Mouse (Mus musculus) neural tube, embryonic 15.5 days (tissue): Measurements from ENCODE around the gene Asb16. TPM values are rescaled to one million over a fixed set of nuclear protein-coding genes. Genes with fewer than 3 reads are reported as not detected.

ENCODE experiments used
- ATAC-seq: fragments of 200-750 bp; cut with Nextera tagmentation; 2 replicates; pipeline ENCODE4 v1.8.0; 2017; ENCODE audit warnings: mild to moderate bottlenecking, moderate TSS enrichment, moderate library complexity; ENCODE audit not compliant: low FRiP score
- H3K27ac ChIP-seq: fragments of 300-500 bp; sonication (generic); replicated peaks from 2 replicates; pipeline ENCODE4 v1.5.1; 2015; ENCODE audit warnings: mild to moderate bottlenecking, inconsistent platforms
- H3K27me3 ChIP-seq: fragments of 300-500 bp; sonication (generic); replicated peaks from 2 replicates; pipeline ENCODE4 v1.6.1; 2015; ENCODE audit warnings: inconsistent platforms
- H3K36me3 ChIP-seq: fragments of 300-500 bp; sonication (generic); 2 replicates; pipeline ENCODE4 v1.6.1; 2015; ENCODE audit warnings: inconsistent platforms
- H3K4me1 ChIP-seq: fragments of 300-500 bp; sonication (generic); 2 replicates; pipeline ENCODE4 v1.6.1; 2015; ENCODE audit warnings: inconsistent platforms
- H3K4me2 ChIP-seq: fragments of 300-500 bp; sonication (generic); 2 replicates; pipeline ENCODE4 v1.6.1; 2015; ENCODE audit warnings: inconsistent platforms, mild to moderate bottlenecking, moderate library complexity
- H3K4me3 ChIP-seq: fragments of 300-500 bp; sonication (generic); replicated peaks from 2 replicates; pipeline ENCODE4 v1.5.1; 2015; ENCODE audit warnings: mild to moderate bottlenecking, inconsistent platforms
- H3K9ac ChIP-seq: fragments of 300-500 bp; sonication (generic); replicated peaks from 2 replicates; pipeline ENCODE4 v1.6.1; 2015; ENCODE audit warnings: mild to moderate bottlenecking, inconsistent platforms
- H3K9me3 ChIP-seq: fragments of 300-500 bp; sonication (generic); replicated peaks from 2 replicates; pipeline ENCODE4 v1.6.1; 2016; ENCODE audit warnings: inconsistent platforms
- WGBS: fragments of 180-500 bp; shearing (Covaris S2); methylation state at CpG from one replicate; pipeline ENCODE4 v1.1.7; 2015; ENCODE audit warnings: mixed read lengths; 5-methylcytosine and 5-hydroxymethylcytosine counted together
- polyA plus RNA-seq: library from polyadenylated mRNA; unstranded; fragments of >200 nt; fragmentation: Nextera tagmentation; extraction: Ambion mirVana; gene quantifications from 2 replicates; pipeline ENCODE4 v1.2.1, GENCODE M21; 2015

The Asb16 gene
- polyA plus RNA-seq, 1 experiment from 2014 or later: 0.12 TPM

- no peak for ATAC-seq
- Histone ChIP-seq H3K9me3 (no peaks in the 10 kb centered on the region), H3K9ac (0 out of 2 replicates have a peak overlapping the region, but pooled peaks have one; percentile 14), H3K27ac (no peak overlapping the region), H3K27me3 (no peaks in the 10 kb centered on the region), H3K4me2 (no peak overlapping the region), H3K36me3 (peaks cover 60% of the 10 kb centered on the region), H3K4me1 (peaks cover 38% of the 10 kb centered on the region), H3K4me3 (no peak overlapping the region)
- WGBS: 77% methylated on average over 2 of the region's 2 CpGs
Observed at GRCm38 (mm10) chr11:102288913-102289312, 20.4 kb downstream of the Asb16 start.

- H3K27ac ChIP-seq: peak overlapping the region; percentile 23; the same call in 1 of the 2 replicates
Observed at GRCm38 (mm10) chr11:102289511-102290100, 21.1 kb downstream of the Asb16 start.

GRCm38 (mm10) chr11:102290141-102290540 lies 21.6 kb downstream of the Asb16 start:
- Histone ChIP-seq H3K27me3 (no peaks in the 10 kb centered on the region), H3K9ac (no peak overlapping the region), H3K36me3 (peaks cover 61% of the 10 kb centered on the region), H3K4me2 (no peak overlapping the region), H3K27ac (no peak overlapping the region), H3K4me3 (no peak overlapping the region), H3K4me1 (peaks cover 50% of the 10 kb centered on the region), H3K9me3 (no peaks in the 10 kb centered on the region)
- ATAC-seq: no peak
- WGBS: 89% methylated on average over 4 of the region's 4 CpGs

More at GRCm38 (mm10) chr11:102289511-102290100, 21.1 kb downstream of the Asb16 start:
- no peak for ATAC-seq
- 65% methylated on average over 6 of the region's 6 CpGs for WGBS
- Histone ChIP-seq H3K9me3 (no peaks in the 10 kb centered on the region), H3K4me2 (no peak overlapping the region), H3K9ac (no peak overlapping the region), H3K27me3 (no peaks in the 10 kb centered on the region), H3K4me3 (no peak overlapping the region), H3K36me3 (peaks cover 61% of the 10 kb centered on the region), H3K4me1 (peaks cover 44% of the 10 kb centered on the region)

GRCm38 (mm10) chr11:102291051-102291535 lies 22.6 kb downstream of the Asb16 start:
- Histone ChIP-seq H3K36me3 (peaks cover 61% of the 10 kb centered on the region), H3K4me3 (no peak overlapping the region), H3K27me3 (no peaks in the 10 kb centered on the region), H3K27ac (no peak overlapping the region), H3K4me2 (no peak overlapping the region), H3K9me3 (no peaks in the 10 kb centered on the region), H3K9ac (no peak overlapping the region), H3K4me1 (peaks cover 48% of the 10 kb centered on the region)
- WGBS: 89% methylated on average over 11 of the region's 11 CpGs
- no peak for ATAC-seq

- Histone ChIP-seq H3K4me1 (peaks cover 38% of the 10 kb centered on the region), H3K27ac (no peak overlapping the region), H3K9ac (no peak overlapping the region), H3K4me3 (no peak overlapping the region), H3K36me3 (peaks cover 43% of the 10 kb centered on the region), H3K9me3 (no peaks in the 10 kb centered on the region), H3K27me3 (no peaks in the 10 kb centered on the region), H3K4me2 (0 out of 2 replicates have a peak overlapping the region, but pooled peaks have one; percentile 71)
- no peak for ATAC-seq
- WGBS: 94% methylated on average over 13 of the region's 13 CpGs
Observed at GRCm38 (mm10) chr11:102293971-102294370, 25.4 kb downstream of the Asb16 start.

- H3K9me3 ChIP-seq: no peaks in the 10 kb centered on the region
- peak overlapping the region; percentile 71 for H3K4me2 ChIP-seq
- peak overlapping the region; percentile 85 for H3K9ac ChIP-seq
- peak overlapping the region; percentile 99 for H3K27ac ChIP-seq
- no peak for ATAC-seq
- H3K4me1 ChIP-seq: peaks cover 34% of the 10 kb centered on the region
- 77% methylated on average over 5 of the region's 5 CpGs for WGBS
- no peaks in the 10 kb centered on the region for H3K27me3 ChIP-seq
- peak overlapping the region; percentile 85 for H3K4me3 ChIP-seq
- H3K36me3 ChIP-seq: peaks cover 43% of the 10 kb centered on the region
Observed at GRCm38 (mm10) chr11:102294416-102294815, 25.9 kb downstream of the Asb16 start.

GRCm38 (mm10) chr11:102294887-102295597 lies 26.5 kb downstream of the Asb16 start:
- ATAC-seq: no peak
- Histone ChIP-seq H3K36me3 (peaks cover 38% of the 10 kb centered on the region), H3K4me3 (peak overlapping the region; percentile 85), H3K4me1 (peaks cover 30% of the 10 kb centered on the region), H3K27ac (peak overlapping the region; percentile 99), H3K9ac (peak overlapping the region; percentile 85), H3K4me2 (peak overlapping the region; percentile 71), H3K27me3 (no peaks in the 10 kb centered on the region), H3K9me3 (no peaks in the 10 kb centered on the region)
- WGBS: 64% methylated on average over 12 of the region's 12 CpGs

GRCm38 (mm10) chr11:102295598-102296471 lies 27.3 kb downstream of the Asb16 start:
- H3K4me1 ChIP-seq: peaks cover 30% of the 10 kb centered on the region
- H3K27me3 ChIP-seq: no peaks in the 10 kb centered on the region
- H3K4me3 ChIP-seq: peak overlapping the region; percentile 85
- peaks cover 30% of the 10 kb centered on the region for H3K36me3 ChIP-seq
- peak; percentile 19 for ATAC-seq
- peak overlapping the region; percentile 99 for H3K27ac ChIP-seq
- 1% methylated on average over 58 of the region's 73 CpGs for WGBS
- peak overlapping the region; percentile 85 for H3K9ac ChIP-seq
- peak overlapping the region; percentile 71 for H3K4me2 ChIP-seq
- no peaks in the 10 kb centered on the region for H3K9me3 ChIP-seq

- Histone ChIP-seq H3K27me3 (no peaks in the 10 kb centered on the region), H3K27ac (peak within 1 kb of the TSS; percentile 99), H3K9ac (peak within 1 kb of the TSS; percentile 85), H3K4me1 (peaks cover 30% of the 10 kb centered on the region), H3K9me3 (no peaks in the 10 kb centered on the region), H3K4me2 (peak within 1 kb of the TSS; percentile 71), H3K36me3 (peaks cover 20% of the 10 kb centered on the region), H3K4me3 (peak within 1 kb of the TSS; percentile 85)
- WGBS: under 1% methylated on average over 65 of the region's 125 CpGs
- ATAC-seq: peak; percentile 96
Observed at GRCm38 (mm10) chr11:102296491-102297472, 28.2 kb downstream of the Asb16 start, which contains the start of gene Atxn7l3. Gene Atxn7l3 (minus strand): TSS chr11:102296631.
